Mouse (Mus musculus) stomach, postnatal 0 days (tissue): ENCODE measurements around the gene Efhd1.

Source experiments
- CTCF ChIP-seq: IDR thresholded peaks from 2 replicates; pipeline ENCODE4 v1.5.1; 2016; ENCODE audit warnings: antibody characterized with exemption, low read depth, mild to moderate bottlenecking, moderate library complexity
- EP300 ChIP-seq: optimal IDR thresholded peaks from 2 replicates; pipeline ENCODE3; 2016; ENCODE audit warnings: antibody characterized with exemption

DNA sequence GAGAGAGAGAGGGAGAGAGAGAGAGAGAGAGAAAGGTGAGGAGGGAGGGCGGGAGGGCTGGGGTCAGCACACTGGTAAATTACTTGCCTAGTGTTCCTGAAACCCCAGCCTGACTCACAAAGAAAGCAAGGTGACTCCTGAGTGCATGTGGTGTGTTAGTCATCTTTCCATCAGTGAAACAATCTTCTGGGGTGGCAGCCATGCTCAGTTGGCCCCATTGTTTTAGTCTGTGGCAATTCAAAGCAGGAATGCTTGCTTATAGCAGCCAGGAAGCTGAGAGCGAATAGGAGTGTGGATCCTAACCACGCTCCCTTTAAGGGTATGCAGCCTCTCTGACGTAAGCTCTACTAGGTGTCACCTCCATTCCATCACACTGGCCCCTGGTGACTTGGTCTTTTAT lies 9.0 kb upstream of the Efhd1 start:
- TF ChIP-seq CTCF (no peak), EP300 (no peak)
